Mouse (Mus musculus): ENCODE data around the gene Vps25. TPM values are rescaled to one million over a fixed set of nuclear protein-coding genes. Genes with fewer than 3 reads are reported as not detected.

Gene Vps25
- polyA plus RNA-seq, 1 experiment from 2014 or later, result 118 TPM

GRCm38 (mm10) chr11:101230061-101230511 is 23.4 kb upstream of the Vps25 start:
- H3K4me2 ChIP-seq, result peak overlapping the region; percentile 23; the same call in 1 of the 2 replicates
- WGBS, result 8% methylated on average over 2 of the region's 2 CpGs
- H3K9ac ChIP-seq, result no peak overlapping the region

GRCm38 (mm10) chr11:101230526-101230925 is 23.0 kb upstream of the Vps25 start:
- Histone ChIP-seq H3K4me3 (no peak overlapping the region), H3K4me2 (peak overlapping the region; percentile 46), H3K27me3 (no peaks in the 10 kb centered on the region), H3K9ac (peak overlapping the region; percentile 41; the same call in 1 of the 2 replicates), H3K9me3 (no peaks in the 10 kb centered on the region), H3K36me3 (no peaks in the 10 kb centered on the region), H3K27ac (peak overlapping the region; percentile 85), H3K4me1 (peaks cover 39% of the 10 kb centered on the region)
- WGBS, result 15% methylated on average over 5 of the region's 5 CpGs
- ATAC-seq (ENCODE audit: insufficient number of reproducible peaks, insufficient read depth, low FRiP score, low TSS enrichment, low read depth), result no peak

More at GRCm38 (mm10) chr11:101230061-101230511, 23.4 kb upstream of the Vps25 start:
- no peaks in the 10 kb centered on the region for H3K36me3 ChIP-seq
- no peak overlapping the region for H3K4me3 ChIP-seq
- H3K27ac ChIP-seq, result peak overlapping the region; percentile 85
- no peaks in the 10 kb centered on the region for H3K9me3 ChIP-seq
- peaks cover 43% of the 10 kb centered on the region for H3K4me1 ChIP-seq
- no peak for ATAC-seq (ENCODE audit: insufficient number of reproducible peaks, insufficient read depth, low FRiP score, low TSS enrichment, low read depth)
- H3K27me3 ChIP-seq, result no peaks in the 10 kb centered on the region

- Histone ChIP-seq H3K27ac (peak overlapping the region; percentile 85), H3K36me3 (no peaks in the 10 kb centered on the region), H3K4me2 (peak overlapping the region; percentile 46), H3K9ac (peak overlapping the region; percentile 41; the same call in 1 of the 2 replicates), H3K4me1 (peaks cover 36% of the 10 kb centered on the region), H3K4me3 (peak overlapping the region; percentile 8; the same call in 1 of the 2 replicates), H3K9me3 (no peaks in the 10 kb centered on the region), H3K27me3 (no peaks in the 10 kb centered on the region)
- WGBS, result 5% methylated on average over 18 of the region's 18 CpGs
- no peak for ATAC-seq (ENCODE audit: insufficient number of reproducible peaks, insufficient read depth, low FRiP score, low TSS enrichment, low read depth)
These were observed 22.3 kb upstream of the Vps25 start for GRCm38 (mm10) chr11:101230991-101231871.

- no peak overlapping the region for H3K9ac ChIP-seq
- H3K4me3 ChIP-seq, result 0 out of 2 replicates have a peak overlapping the region, but pooled peaks have one; percentile 8
- H3K27me3 ChIP-seq, result no peaks in the 10 kb centered on the region
- 49% methylated on average over 6 of the region's 6 CpGs for WGBS
- H3K27ac ChIP-seq, result peak overlapping the region; percentile 85
- no peaks in the 10 kb centered on the region for H3K36me3 ChIP-seq
- ATAC-seq (ENCODE audit: insufficient number of reproducible peaks, insufficient read depth, low FRiP score, low TSS enrichment, low read depth), result no peak
- H3K4me2 ChIP-seq, result peak overlapping the region; percentile 46
- H3K9me3 ChIP-seq, result no peaks in the 10 kb centered on the region
- H3K4me1 ChIP-seq, result peaks cover 36% of the 10 kb centered on the region
These were observed 21.3 kb upstream of the Vps25 start for GRCm38 (mm10) chr11:101232010-101232839.

GRCm38 (mm10) chr11:101233240-101233639 is 20.3 kb upstream of the Vps25 start:
- H3K9ac ChIP-seq, result no peak overlapping the region
- H3K4me2 ChIP-seq, result no peak overlapping the region
- no peaks in the 10 kb centered on the region for H3K36me3 ChIP-seq
- no peaks in the 10 kb centered on the region for H3K27me3 ChIP-seq
- peaks cover 47% of the 10 kb centered on the region for H3K4me1 ChIP-seq
- H3K27ac ChIP-seq, result no peak overlapping the region
- no peak overlapping the region for H3K4me3 ChIP-seq
- no peaks in the 10 kb centered on the region for H3K9me3 ChIP-seq
- ATAC-seq (ENCODE audit: insufficient number of reproducible peaks, insufficient read depth, low FRiP score, low TSS enrichment, low read depth), result no peak
- 96% methylated on average over 1 of the region's 1 CpGs for WGBS

DNA sequence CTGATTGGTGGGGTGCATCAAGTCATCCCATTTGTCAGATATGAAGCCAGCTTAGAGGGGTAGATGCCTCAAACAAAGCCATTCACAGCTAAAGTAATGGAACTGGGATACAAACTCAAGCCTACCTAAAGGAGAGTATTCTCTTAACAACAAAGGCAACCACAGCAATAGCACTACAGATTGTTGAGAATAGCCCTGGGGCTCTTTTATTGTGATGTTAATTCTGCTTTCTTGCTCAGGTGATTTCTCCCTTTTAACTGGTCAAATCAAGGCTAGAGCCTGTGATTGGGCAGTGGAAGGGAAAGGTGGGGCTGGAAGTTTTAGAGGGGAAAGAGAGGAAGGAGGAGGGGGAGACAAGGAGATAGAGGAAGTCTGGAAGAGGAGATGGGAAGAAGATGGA is 19.4 kb upstream of the Vps25 start:
- H3K4me3 ChIP-seq, result no peak overlapping the region
- H3K4me1 ChIP-seq, result peaks cover 47% of the 10 kb centered on the region
- no peak overlapping the region for H3K9ac ChIP-seq
- H3K27me3 ChIP-seq, result no peaks in the 10 kb centered on the region
- H3K9me3 ChIP-seq, result no peaks in the 10 kb centered on the region
- no peak overlapping the region for H3K4me2 ChIP-seq
- ATAC-seq (ENCODE audit: insufficient number of reproducible peaks, insufficient read depth, low FRiP score, low TSS enrichment, low read depth), result no peak
- no peaks in the 10 kb centered on the region for H3K36me3 ChIP-seq
- H3K27ac ChIP-seq, result no peak overlapping the region

DNA sequence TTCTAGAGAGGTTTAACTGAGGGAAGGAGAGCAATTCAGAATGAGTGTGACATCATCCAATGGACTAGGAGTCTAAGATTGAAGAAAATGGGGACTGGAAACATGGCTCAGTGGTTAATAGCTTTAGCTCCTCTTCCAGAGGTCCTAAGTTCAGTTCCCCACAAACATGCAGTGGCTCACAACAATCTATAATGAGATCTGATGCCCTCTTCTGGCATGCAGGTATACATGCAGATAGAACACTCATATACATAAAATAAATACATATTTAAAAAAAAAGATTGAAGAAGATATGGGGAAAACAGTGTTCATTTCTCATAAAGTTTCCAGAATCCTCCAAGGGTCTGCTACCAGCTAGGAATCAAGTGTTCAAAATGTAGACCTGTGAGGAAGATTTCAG is 18.1 kb upstream of the Vps25 start:
- H3K4me1 ChIP-seq, result peaks cover 34% of the 10 kb centered on the region
- no peak overlapping the region for H3K9ac ChIP-seq
- no peaks in the 10 kb centered on the region for H3K9me3 ChIP-seq
- no peaks in the 10 kb centered on the region for H3K36me3 ChIP-seq
- no peak overlapping the region for H3K4me2 ChIP-seq
- H3K27ac ChIP-seq, result no peak overlapping the region
- ATAC-seq (ENCODE audit: insufficient number of reproducible peaks, insufficient read depth, low FRiP score, low TSS enrichment, low read depth), result no peak
- H3K4me3 ChIP-seq, result no peak overlapping the region
- H3K27me3 ChIP-seq, result no peaks in the 10 kb centered on the region

DNA sequence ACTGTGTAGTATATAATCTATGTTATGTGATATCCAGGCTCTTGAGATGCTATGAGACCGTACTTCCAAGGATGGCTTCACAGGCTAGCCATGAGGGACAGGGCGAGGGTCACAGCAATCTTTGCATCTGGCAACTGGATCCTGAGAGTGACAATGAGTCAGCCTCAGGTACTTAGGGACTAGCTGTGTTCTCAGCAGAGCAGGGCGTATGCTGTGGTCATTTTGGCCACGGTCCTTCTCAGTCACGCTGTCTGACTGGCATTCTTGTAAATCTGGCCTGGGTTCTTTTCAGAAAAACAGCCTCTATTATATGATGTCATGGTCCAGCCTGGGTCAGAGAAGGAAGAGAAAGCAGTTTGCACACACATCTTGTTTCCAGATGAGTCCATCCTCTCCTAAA is 16.7 kb upstream of the Vps25 start:
- WGBS, result 90% methylated on average over 5 of the region's 5 CpGs
- H3K9ac ChIP-seq, result no peak overlapping the region
- no peak for ATAC-seq (ENCODE audit: insufficient number of reproducible peaks, insufficient read depth, low FRiP score, low TSS enrichment, low read depth)
- no peaks in the 10 kb centered on the region for H3K9me3 ChIP-seq
- no peaks in the 10 kb centered on the region for H3K36me3 ChIP-seq
- no peak overlapping the region for H3K4me2 ChIP-seq
- H3K27me3 ChIP-seq, result no peaks in the 10 kb centered on the region
- H3K27ac ChIP-seq, result no peak overlapping the region
- H3K4me3 ChIP-seq, result no peak overlapping the region
- peaks cover 20% of the 10 kb centered on the region for H3K4me1 ChIP-seq

- Histone ChIP-seq H3K36me3 (no peaks in the 10 kb centered on the region), H3K4me3 (no peak overlapping the region), H3K9ac (0 out of 2 replicates have a peak overlapping the region, but pooled peaks have one; percentile 36), H3K9me3 (no peaks in the 10 kb centered on the region), H3K27ac (peak overlapping the region; percentile 87), H3K4me2 (peak overlapping the region; percentile 30; the same call in 1 of the 2 replicates), H3K4me1 (peaks cover 14% of the 10 kb centered on the region), H3K27me3 (no peaks in the 10 kb centered on the region)
- WGBS, result 17% methylated on average over 5 of the region's 5 CpGs
- no peak for ATAC-seq (ENCODE audit: insufficient number of reproducible peaks, insufficient read depth, low FRiP score, low TSS enrichment, low read depth)
These were observed 15.3 kb upstream of the Vps25 start for GRCm38 (mm10) chr11:101238071-101238647.

DNA sequence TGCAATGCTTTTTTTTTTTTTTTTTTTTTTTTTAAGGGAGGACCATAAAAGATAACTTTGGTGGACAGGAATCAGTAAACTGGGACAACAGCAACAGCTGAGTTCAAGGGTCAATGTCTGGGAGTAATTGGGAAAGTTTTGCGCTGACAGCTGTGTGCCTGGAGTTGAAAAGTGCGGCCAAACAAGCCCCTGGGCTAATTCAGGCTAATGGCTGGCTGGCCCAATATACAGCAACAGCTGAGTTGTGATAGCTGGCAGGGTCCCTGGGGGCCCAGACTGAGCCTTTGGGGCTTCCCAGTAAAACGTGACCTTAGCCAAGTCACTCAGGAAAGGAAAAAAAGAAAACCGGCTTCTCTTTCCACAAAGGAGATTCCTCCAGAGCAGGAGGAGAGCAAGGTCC is 8.4 kb upstream of the Vps25 start:
- Histone ChIP-seq H3K27ac (no peak overlapping the region), H3K27me3 (peaks cover 23% of the 10 kb centered on the region), H3K4me1 (peaks cover 31% of the 10 kb centered on the region), H3K4me3 (no peak overlapping the region; the same call in 1 of the 2 replicates), H3K9me3 (no peaks in the 10 kb centered on the region), H3K4me2 (peak overlapping the region; percentile 97), H3K36me3 (no peaks in the 10 kb centered on the region), H3K9ac (no peak overlapping the region)
- ATAC-seq (ENCODE audit: insufficient number of reproducible peaks, insufficient read depth, low FRiP score, low TSS enrichment, low read depth), result no peak
- WGBS, result 13% methylated on average over 4 of the region's 4 CpGs
